Mouse (Mus musculus) CD4-positive, CD25-positive, alpha-beta regulatory T cell, adult 2 months (primary cell): ENCODE measurements around the gene Il20ra.

Experiments
- DNase-seq: peaks from one replicate; pipeline ENCODE4 v3.0.0-alpha.2; 2012; ENCODE audit warnings: low read depth, low spot score

The Il20ra gene

GRCm38 (mm10) chr10:19765459-19765858 is 53.1 kb downstream of the Il20ra start:
- DNase-seq, result no peak

GRCm38 (mm10) chr10:19779092-19779491 is 66.7 kb downstream of the Il20ra start:
- DNase-seq, result no peak

- peak; percentile 73 for DNase-seq
Measured at GRCm38 (mm10) chr10:19781365-19781764, 69.0 kb downstream of the Il20ra start.

- no peak for DNase-seq
Measured at GRCm38 (mm10) chr10:19794996-19795395, 82.6 kb downstream of the Il20ra start.

GRCm38 (mm10) chr10:19802958-19803357 is 90.6 kb downstream of the Il20ra start:
- DNase-seq, result no peak

GRCm38 (mm10) chr10:19804763-19805162 is 92.4 kb downstream of the Il20ra start:
- DNase-seq, result no peak
